Mouse (Mus musculus) liver, postnatal 0 days (tissue): ENCODE data around the gene Fam57a. TPM values are rescaled to one million over a fixed set of nuclear protein-coding genes. Genes with fewer than 3 reads are reported as not detected.
A peak's percentile ranks its signal among the peaks of the same experiment; 100 is the strongest.

ENCODE experiments used
- ATAC-seq: fragments of 200-750 bp; cut with Nextera tagmentation; 2 replicates; pipeline ENCODE4 v1.8.0; 2017; ENCODE audit warnings: mild to moderate bottlenecking, moderate library complexity
- DNase-seq: peaks from one replicate; pipeline ENCODE4 v3.0.0-alpha.2; 2016
- H3K27ac ChIP-seq: fragments of 300-500 bp; sonication (generic); 2 replicates; pipeline ENCODE4 v1.5.1; 2014; ENCODE audit warnings: antibody characterized with exemption, moderate library complexity, mild to moderate bottlenecking, low read depth
- H3K27me3 ChIP-seq: fragments of 300-500 bp; sonication (generic); 2 replicates; pipeline ENCODE4 v1.6.1; 2014; ENCODE audit warnings: low read length, control low read depth, mixed read lengths; ENCODE audit not compliant: insufficient read depth
- H3K36me3 ChIP-seq: fragments of 300-500 bp; sonication (generic); replicated peaks from 2 replicates; pipeline ENCODE4 v1.6.1; 2014; ENCODE audit warnings: mild to moderate bottlenecking, control low read depth, low read length, moderate library complexity, mixed read lengths; ENCODE audit not compliant: insufficient read depth
- H3K4me1 ChIP-seq: fragments of 300-500 bp; sonication (generic); 2 replicates; pipeline ENCODE4 v1.6.1; 2014; ENCODE audit warnings: antibody characterized with exemption, mild to moderate bottlenecking, control low read depth; ENCODE audit not compliant: insufficient read depth
- H3K4me2 ChIP-seq: fragments of 300-500 bp; sonication (generic); 2 replicates; pipeline ENCODE4 v1.6.1; 2014; ENCODE audit warnings: low read depth, mild to moderate bottlenecking, low read length, moderate library complexity, mixed read lengths
- H3K4me3 ChIP-seq: fragments of 300-500 bp; sonication (generic); 2 replicates; pipeline ENCODE4 v1.5.1; 2014; ENCODE audit warnings: low read depth, low read length
- H3K9ac ChIP-seq: fragments of 300-500 bp; sonication (generic); replicated peaks from 2 replicates; pipeline ENCODE4 v1.6.1; 2014; ENCODE audit warnings: mild to moderate bottlenecking, moderate library complexity
- H3K9me3 ChIP-seq: fragments of 300-500 bp; sonication (generic); 2 replicates; pipeline ENCODE4 v1.6.1; 2016; ENCODE audit warnings: mild to moderate bottlenecking, control low read depth, low read length, mixed read lengths
- CTCF ChIP-seq: sonication (generic); IDR thresholded peaks from 2 replicates; pipeline ENCODE4 v1.5.1; 2016; ENCODE audit warnings: antibody characterized with exemption, low read depth
- EP300 ChIP-seq: IDR thresholded peaks from 2 replicates; pipeline ENCODE4 v1.6.1; 2016; ENCODE audit warnings: antibody characterized with exemption, low read depth, mild to moderate bottlenecking
- WGBS: fragments of 180-500 bp; shearing (Covaris S2); extraction: QIAGEN DNeasy Blood & Tissue Kit; methylation state at CpG from one replicate; pipeline ENCODE4 v1.1.7; 2014; ENCODE audit not compliant: insufficient replicate concordance; 5-methylcytosine and 5-hydroxymethylcytosine counted together
- polyA plus RNA-seq: library from polyadenylated mRNA; unstranded; fragments of >200 nt; fragmentation: Nextera tagmentation; extraction: Ambion mirVana; gene quantifications from 2 replicates; pipeline ENCODE4 v1.2.1, GENCODE M21; 2015

Fam57a gene
- polyA plus RNA-seq, 1 experiment from 2014 or later, result 2.5 TPM

DNA sequence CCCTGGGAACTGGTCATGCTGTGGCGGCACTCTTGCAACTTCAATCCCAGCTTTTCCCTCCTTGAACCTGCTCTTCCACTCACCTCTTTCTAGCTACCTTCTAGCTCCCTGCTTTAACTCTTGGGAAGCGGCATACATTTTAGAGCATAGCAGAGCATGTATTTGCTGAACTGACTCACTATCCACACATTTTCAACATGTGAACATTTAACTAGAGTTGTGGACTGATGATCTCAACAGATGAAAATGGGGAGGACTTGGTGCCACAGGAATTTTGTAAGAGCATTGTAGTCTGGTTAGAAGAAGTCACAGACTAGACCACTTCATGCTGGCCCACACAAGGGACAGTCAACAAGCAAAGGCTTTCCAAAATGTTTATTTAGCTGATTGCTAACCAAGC lies 21.1 kb upstream of the Fam57a start:
- 85% methylated on average over 2 of the region's 2 CpGs for WGBS
- no peaks in the 10 kb centered on the region for H3K27me3 ChIP-seq

DNA sequence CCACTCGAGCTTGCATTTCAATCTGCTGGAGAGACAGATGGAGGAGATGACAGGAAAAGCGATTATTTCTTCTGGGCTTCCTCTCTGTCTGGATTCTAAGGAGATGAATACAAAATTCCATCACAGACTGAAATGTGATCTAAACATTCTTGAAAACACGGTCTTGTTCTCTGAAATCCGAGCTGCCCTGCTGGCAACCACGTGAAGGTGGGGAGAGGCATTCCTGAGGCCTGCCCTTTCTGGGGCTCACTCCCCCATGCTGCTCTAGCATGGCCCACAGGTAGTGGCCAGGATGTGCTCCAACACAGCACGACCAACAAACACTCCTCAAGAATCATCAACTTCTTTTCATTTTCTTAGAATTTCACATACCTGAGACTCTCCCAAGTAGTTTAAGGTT lies 19.2 kb upstream of the Fam57a start:
- peaks cover 35% of the 10 kb centered on the region for H3K36me3 ChIP-seq
- no peak overlapping the region for H3K4me2 ChIP-seq
- no peak overlapping the region for H3K9ac ChIP-seq
- H3K27me3 ChIP-seq, result no peaks in the 10 kb centered on the region
- no peaks in the 10 kb centered on the region for H3K9me3 ChIP-seq
- TF ChIP-seq EP300 (no peak), CTCF (no peak)
- ATAC-seq (no peak), DNase-seq (no peak)
- no peaks in the 10 kb centered on the region for H3K4me1 ChIP-seq
- H3K27ac ChIP-seq, result no peak overlapping the region
- H3K4me3 ChIP-seq, result no peak overlapping the region
- 67% methylated on average over 6 of the region's 6 CpGs for WGBS

More for the DNA sequence above, 21.1 kb upstream of the Fam57a start:
- Histone ChIP-seq H3K4me1 (no peaks in the 10 kb centered on the region), H3K4me3 (no peak overlapping the region), H3K4me2 (no peak overlapping the region), H3K9me3 (no peaks in the 10 kb centered on the region), H3K27ac (no peak overlapping the region), H3K9ac (no peak overlapping the region), H3K36me3 (peaks cover 39% of the 10 kb centered on the region)
- TF ChIP-seq CTCF (no peak), EP300 (no peak)
- ATAC-seq (no peak), DNase-seq (no peak)

DNA sequence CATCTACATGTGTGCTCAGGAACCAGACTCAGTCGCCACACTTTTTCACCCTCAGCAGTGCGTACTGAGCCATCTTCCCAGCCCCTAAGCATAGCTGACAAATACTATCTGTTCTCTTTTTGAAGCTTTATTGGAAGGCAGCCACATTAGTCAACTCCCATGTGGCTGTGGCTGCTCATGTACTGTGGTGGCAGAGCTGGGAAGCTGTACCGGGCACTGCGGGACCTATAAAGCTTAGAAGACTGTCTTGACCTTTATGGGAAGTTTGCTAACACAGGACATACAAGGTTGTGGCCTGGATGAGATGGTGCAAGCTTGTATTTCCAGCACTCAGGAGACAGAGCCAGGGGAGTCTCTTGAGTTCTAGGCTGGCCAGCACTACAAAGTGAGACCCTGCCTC lies 12.8 kb upstream of the Fam57a start:
- no peak for DNase-seq
- no peak overlapping the region for H3K4me2 ChIP-seq
- 83% methylated on average over 4 of the region's 4 CpGs for WGBS
- H3K4me3 ChIP-seq, result no peak overlapping the region
- H3K9ac ChIP-seq, result no peak overlapping the region
- TF ChIP-seq CTCF (no peak), EP300 (no peak)
- H3K4me1 ChIP-seq, result no peaks in the 10 kb centered on the region
- peaks cover 7% of the 10 kb centered on the region for H3K36me3 ChIP-seq
- no peaks in the 10 kb centered on the region for H3K27me3 ChIP-seq
- H3K9me3 ChIP-seq, result no peaks in the 10 kb centered on the region
- no peak overlapping the region for H3K27ac ChIP-seq
- no peak for ATAC-seq

DNA sequence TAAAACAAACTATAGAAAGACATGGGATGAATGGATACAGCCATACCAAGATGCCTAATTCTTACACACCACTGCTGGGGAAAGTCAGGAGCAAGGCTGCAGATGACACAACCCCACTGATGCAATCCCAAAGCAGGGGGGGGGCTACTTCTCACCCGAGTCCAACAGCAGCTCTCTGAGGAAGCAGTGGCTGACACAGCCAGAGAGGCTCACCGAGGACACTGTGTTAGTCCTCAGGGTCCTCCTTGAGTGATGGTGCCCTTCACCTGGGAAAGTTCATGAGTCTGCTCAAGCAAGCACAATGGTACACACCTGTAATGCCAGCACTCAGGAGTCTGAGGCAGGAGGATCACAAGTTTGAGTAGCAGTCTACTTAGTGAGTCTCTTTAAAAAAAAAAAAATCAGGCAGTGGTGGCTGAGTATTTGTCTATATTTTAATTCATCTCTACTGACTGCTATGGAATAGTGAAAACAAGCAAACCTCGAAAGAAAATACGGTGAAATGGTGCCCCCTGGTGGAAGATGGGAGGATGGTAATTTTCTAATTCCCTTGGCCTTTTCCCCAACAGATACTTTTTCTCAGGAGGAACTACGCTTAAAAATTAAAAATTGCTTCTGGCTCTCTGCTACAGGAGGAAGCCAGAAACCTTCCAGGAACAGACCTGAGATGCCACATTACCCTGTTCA lies 12.2 kb upstream of the Fam57a start:
- Histone ChIP-seq H3K36me3 (peaks cover 7% of the 10 kb centered on the region), H3K9ac (no peak overlapping the region), H3K27ac (no peak overlapping the region), H3K27me3 (no peaks in the 10 kb centered on the region), H3K4me1 (no peaks in the 10 kb centered on the region), H3K4me2 (no peak overlapping the region), H3K9me3 (no peaks in the 10 kb centered on the region), H3K4me3 (no peak overlapping the region)
- peak; percentile 80 for TF ChIP-seq CTCF
- no peak for TF ChIP-seq EP300
- ATAC-seq, result peak; percentile 38; the same call in 1 of the 2 replicates
- WGBS, result 23% methylated on average over 5 of the region's 5 CpGs
- peak; percentile 70 for DNase-seq

DNA sequence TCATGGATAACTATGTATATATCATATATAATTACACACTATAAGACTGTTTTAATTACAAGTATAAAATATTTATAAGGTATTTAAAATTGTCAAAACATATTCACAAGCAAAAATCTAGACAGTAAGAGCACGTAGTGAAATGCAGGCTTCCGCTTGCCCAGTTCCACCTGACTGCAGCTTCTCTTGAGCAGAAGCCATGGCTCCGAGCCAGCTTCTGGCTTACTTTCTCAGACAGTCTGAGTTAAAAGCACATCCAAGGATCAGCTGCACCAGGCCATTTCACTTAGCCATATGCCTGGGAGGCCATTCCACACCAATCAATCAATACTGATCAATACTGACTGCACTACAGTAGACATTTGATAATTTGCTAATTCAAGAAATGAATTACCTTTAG lies 10.5 kb upstream of the Fam57a start:
- WGBS, result 79% methylated on average over 3 of the region's 3 CpGs
- Histone ChIP-seq H3K27ac (no peak overlapping the region), H3K36me3 (peaks cover 16% of the 10 kb centered on the region), H3K27me3 (no peaks in the 10 kb centered on the region), H3K9ac (no peak overlapping the region), H3K4me3 (no peak overlapping the region), H3K9me3 (no peaks in the 10 kb centered on the region), H3K4me2 (no peak overlapping the region), H3K4me1 (no peaks in the 10 kb centered on the region)
- ATAC-seq (no peak), DNase-seq (no peak)
- TF ChIP-seq CTCF (no peak), EP300 (no peak)

DNA sequence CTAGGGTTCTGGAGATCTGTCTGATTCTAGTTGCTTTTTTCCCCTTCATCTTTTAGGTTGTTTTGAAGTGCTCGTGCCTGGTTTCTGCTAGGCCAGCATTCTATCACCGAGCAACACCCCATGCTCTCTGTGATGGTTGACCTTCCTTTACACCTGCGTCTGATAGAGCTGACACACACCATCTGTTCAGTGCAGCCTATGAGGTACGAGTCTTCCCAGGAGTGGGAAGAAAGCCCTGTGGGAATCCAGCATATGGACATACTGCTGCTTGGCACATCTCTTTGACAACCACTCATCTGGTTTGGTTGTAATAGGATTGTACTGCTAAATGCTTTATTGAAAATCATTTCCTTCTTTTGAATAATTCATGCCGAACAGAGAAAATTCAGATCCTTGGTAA lies 9.3 kb upstream of the Fam57a start:
- WGBS, result 79% methylated on average over 5 of the region's 5 CpGs
- Histone ChIP-seq H3K4me1 (no peaks in the 10 kb centered on the region), H3K36me3 (peaks cover 15% of the 10 kb centered on the region), H3K9me3 (no peaks in the 10 kb centered on the region), H3K9ac (no peak overlapping the region), H3K4me2 (no peak overlapping the region), H3K4me3 (no peak overlapping the region), H3K27ac (no peak overlapping the region), H3K27me3 (no peaks in the 10 kb centered on the region)
- DNase-seq (no peak), ATAC-seq (no peak)
- TF ChIP-seq CTCF, result no peak
- TF ChIP-seq EP300, result no peak
